Mouse (Mus musculus): ENCODE results near the gene Tmem41a.

The Tmem41a gene

DNA sequence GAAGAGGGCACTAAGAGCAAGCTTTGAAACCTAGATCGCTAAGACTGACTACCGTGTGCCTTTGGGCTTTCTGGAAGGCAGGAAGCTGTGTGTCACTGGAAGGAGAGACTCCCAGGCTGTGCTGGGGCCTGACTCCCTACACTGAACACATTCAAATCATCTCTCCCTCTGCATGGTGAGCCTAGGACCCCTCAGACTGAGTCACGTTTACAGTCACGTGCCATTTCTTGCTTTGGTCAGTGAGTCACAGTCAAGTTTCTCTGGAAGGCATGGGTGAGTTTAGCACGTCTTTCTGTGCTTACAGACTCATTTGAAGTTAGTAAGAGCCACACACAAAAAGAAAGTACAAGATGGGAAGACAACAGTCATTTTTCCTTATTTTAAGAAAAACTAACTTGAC, 46.1 kb downstream of the Tmem41a start:
- DNase-seq (ENCODE audit: low spot score in 2 of 2): no peak

DNA sequence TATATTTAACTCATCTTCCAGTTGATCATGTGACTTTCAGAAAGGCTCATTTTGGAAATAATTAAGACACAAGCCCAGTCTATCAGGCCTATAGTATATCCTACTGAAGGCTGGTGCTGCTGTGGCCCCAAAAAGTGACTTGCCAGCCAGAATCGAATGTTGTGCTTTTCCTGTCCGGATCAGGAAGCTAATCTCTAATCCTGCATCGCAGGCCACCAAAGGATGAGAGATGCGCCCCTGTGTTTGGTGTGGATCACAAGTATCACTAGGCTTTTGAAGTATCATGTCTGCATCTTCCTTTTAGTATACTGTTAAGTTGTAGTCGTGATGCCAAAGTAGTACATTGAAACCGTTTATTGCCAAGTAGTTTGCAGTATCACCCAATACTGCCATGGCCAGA, 53.5 kb downstream of the Tmem41a start:
- DNase-seq (ENCODE audit: low spot score in 2 of 2): no peak

DNA sequence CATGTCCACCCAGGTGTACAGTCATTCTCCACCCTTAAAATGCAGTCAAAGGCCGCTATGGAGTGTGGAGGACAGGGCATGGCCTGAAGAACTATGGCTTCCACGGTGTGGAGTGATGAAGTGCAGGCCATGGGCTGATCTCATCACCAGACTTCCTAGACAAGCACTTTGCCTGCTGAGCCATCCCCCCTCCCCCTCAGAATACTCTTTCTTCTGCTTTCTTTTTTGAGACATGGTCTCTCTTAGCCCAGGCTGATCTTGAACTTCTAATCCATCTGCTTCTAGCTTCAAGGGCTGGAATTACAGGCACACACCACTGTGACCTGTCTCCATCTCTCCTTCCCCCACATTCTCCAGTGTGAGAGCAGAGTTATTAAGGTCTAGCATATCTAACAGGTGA, 59.8 kb downstream of the Tmem41a start:
- DNase-seq (ENCODE audit: low spot score in 2 of 2): no peak
